Mouse (Mus musculus): ENCODE results near the gene Irs3.

- TF ChIP-seq CTCF (IDR thresholded peaks at IDR 0.05; ENCODE audit: borderline replicate concordance, insufficient read depth, low read depth, low read length) (no peak), POLR2A (IDR thresholded peaks at IDR 0.05; ENCODE audit: borderline replicate concordance, insufficient read depth, low read length) (no peak)
These were observed 26.1 kb upstream of the Irs3 start for GRCm38 (mm10) chr5:137671443-137672240.

Data from cerebellum, adult 2 months (tissue).